Mouse (Mus musculus) fat pad, adult 2 months (tissue): ENCODE results near the gene Etnk2.

Experiments used
- DNase-seq: peaks from one replicate; pipeline ENCODE4 v3.0.0-alpha.2; 2011; ENCODE audit warnings: low read depth, low spot score; ENCODE audit errors: extremely low read depth

Etnk2 gene

DNA sequence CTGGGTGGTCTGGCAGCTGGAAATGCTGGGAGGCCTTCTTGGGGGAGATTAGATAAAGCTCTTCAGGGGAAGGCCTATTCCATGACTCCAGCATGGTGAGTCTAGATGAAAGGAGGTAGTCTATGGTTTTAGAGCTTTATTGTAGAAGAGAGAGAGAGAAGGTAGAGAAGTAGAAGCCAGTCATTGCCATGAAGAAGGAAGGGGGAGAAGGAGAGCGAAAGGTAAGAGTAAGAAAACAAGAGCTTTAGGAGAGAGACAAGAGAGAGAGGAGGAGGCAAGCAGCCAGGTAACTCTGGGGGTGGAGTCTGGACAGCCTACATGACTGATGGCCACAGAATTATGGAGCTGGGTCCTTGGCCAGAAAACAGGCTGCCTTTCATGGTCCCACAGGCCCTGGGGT, 13.2 kb upstream of the Etnk2 start, which contains the start of gene Ren1:
TSS of gene Ren1 (plus strand) at position 301 of the 400 bp plus-strand sequence.
- no peak for DNase-seq

GRCm38 (mm10) chr1:133351762-133352161, 11.6 kb upstream of the Etnk2 start:
- no peak for DNase-seq

- no peak for DNase-seq
Measured at GRCm38 (mm10) chr1:133353371-133353809, 10.0 kb upstream of the Etnk2 start.

- no peak for DNase-seq
Measured at GRCm38 (mm10) chr1:133355469-133355868, 7.9 kb upstream of the Etnk2 start.

- no peak for DNase-seq
Measured at GRCm38 (mm10) chr1:133355912-133356311, 7.5 kb upstream of the Etnk2 start.

DNA sequence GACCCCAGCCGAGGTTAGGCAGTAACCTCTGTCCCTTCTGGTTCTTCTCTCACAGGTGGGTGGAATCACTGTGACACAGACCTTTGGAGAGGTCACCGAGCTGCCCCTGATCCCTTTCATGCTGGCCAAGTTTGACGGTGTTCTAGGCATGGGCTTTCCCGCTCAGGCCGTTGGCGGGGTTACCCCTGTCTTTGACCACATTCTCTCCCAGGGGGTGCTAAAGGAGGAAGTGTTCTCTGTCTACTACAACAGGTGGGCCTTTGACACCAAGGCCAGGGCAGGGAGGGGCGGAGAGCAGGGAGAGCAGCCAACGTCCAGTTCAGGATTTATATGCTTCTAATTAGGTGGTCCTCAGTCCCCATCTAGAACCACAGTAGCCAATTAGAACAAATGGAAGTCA, 7.0 kb upstream of the Etnk2 start:
- no peak for DNase-seq

DNA sequence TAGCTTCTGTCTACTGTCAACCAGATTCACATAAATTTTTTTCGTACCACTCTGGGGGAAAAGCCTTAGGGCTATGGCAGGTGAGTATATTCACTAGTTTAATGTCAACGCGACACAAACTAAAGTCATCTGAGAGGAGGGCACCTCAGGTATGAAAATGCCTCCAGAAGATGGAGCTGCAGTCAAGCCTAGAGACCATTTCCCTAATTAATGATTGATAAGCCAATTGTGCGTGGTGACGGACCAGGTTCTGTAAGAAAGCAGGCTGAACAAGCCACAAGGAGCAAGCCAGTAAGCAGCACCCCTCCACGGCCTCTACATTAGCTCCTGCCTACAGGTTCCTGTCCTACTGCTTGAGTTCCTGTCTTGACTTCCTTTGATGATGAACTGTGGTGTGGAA, 2.4 kb upstream of the Etnk2 start:
- no peak for DNase-seq

DNA sequence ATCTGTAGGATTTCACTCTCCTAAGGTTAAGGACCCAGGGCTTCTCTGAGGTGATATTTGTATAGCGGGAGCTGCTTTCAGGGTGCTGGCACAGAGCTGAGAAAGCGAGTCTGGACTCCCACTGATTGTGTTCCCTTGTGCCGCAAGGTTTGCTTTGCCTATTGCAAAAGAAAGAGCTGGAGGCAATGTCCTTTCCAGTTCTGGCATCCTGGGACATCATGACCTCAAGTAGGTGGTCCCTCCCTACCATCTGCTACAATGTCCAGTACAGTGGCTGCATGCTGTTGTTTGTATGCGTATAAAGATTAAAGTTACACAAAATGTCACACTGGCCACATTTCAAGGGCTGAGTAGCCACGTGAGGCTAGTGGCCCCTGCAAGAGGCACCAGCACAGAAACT, 1.3 kb upstream of the Etnk2 start:
- no peak for DNase-seq

GRCm38 (mm10) chr1:133364022-133364630, 754 bp downstream of the Etnk2 start:
- DNase-seq: no peak

GRCm38 (mm10) chr1:133364890-133365289, 1.5 kb downstream of the Etnk2 start:
- no peak for DNase-seq

DNA sequence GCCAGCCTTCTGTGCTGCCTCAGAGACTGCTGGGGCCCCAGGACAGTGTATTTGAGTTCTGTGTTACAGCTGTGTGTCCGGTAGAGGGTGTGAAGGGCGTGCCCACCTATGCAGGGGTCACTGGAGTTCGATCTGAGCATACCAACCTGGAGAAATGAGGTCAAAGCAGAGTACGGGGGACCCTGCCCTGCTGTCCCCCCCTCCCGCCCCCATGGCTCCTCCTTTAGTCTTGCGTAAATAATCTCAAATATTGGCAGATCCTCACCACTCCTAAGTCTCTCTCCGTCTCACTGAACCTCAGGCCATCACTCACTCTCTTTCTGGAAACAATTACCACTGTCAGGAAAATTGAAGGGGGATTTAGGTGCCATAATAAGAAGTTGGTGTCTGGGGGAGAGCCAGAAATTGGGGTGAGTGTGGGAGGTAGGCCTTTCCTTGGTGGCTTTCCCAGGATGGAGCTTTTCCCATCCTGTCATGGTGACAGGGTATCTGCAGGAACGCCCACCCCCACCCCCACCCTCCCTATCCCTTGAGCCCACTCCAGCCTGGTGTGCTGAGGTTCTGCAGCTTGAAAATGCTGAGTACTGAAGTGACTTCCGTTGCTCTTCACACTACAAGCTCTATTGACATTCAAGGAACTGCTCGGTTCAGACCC, 3.7 kb downstream of the Etnk2 start:
- DNase-seq: no peak

DNA sequence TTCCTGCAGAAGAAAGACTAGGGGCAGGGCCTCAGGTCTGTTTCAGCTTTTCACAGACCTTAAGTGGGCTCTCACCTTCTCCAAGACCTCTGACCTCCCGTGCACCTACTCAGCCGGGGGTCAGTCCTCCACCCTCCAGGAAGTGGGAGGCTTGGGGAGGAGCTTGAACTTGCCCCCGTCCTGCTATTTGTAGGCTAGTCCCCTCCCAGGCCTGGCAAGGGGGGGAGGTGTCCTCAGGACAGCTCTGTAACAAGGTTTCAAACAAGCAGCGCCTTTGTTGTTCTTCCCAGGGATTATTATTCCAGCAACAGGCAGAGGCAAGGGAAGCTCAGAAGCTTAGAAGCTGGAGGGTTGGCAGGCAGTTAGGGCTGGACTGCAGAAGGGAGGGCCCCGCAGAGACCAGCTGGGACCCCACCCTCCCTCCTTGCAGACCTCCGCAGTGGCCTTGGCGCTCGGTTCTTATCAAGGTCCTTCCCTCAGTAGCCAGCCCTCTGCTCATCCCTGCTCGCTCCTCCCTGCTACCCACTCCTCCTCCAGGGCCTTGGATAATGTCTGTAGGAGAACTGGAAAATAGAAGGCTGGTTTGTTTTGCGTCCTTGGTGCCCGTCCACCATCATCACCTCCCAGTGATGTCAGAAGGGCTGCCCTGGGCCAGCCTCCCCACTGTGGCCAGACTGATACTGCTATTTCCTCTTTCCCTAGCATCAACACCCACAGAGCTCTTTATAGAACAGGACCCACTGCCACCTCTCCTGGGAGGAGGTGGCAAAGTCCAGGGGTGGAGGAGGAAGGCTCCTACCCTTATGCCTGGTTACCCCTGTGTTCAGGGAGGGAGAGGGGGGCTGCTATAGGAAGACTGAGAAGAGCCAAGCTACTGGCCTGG, 4.5 kb downstream of the Etnk2 start:
- DNase-seq: no peak

GRCm38 (mm10) chr1:133368644-133369043, 5.3 kb downstream of the Etnk2 start:
- no peak for DNase-seq

- DNase-seq: no peak
Measured at GRCm38 (mm10) chr1:133370352-133370751, 7.0 kb downstream of the Etnk2 start.

DNA sequence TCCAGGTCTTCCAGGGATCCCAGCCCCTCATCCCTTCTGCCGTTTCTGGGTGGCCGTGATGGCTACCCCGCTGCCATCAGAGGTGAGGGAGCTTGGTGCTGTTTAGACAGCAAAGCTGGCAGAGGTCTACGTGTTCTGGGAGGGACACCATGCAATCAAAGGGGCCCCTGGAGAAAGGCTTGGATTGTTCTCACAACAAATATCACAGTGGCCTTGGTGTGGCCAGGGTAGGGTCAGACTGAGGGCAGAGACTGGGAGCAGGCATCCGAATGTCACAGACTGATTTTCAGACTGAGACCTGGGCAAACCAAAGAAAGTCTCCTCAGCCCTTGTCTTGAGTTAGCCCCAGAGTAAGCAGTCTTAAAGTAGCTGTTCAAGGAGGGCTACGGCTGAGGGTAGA, 8.1 kb downstream of the Etnk2 start:
- no peak for DNase-seq

DNA sequence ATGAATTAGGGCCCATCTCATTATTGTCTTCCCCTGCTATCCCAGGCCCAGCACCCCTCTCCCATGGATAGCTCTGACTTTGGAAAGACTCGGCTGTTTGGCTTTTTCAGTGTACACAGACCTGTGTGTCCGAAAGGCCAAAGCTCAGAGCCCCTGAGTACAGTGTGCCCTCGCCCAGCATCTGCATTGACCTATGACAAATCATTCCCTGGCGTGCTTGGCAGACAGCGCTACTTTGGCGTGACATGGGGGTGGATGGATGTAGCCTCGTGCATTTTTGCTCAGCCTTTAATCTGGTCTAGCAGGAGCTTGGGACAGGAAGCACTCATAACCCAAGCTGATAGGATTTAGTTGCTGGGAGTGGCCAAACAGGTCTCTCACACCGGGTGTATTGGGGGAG, 8.7 kb downstream of the Etnk2 start:
- DNase-seq: no peak

- DNase-seq: no peak
Measured at GRCm38 (mm10) chr1:133375696-133376346, 12.4 kb downstream of the Etnk2 start.

DNA sequence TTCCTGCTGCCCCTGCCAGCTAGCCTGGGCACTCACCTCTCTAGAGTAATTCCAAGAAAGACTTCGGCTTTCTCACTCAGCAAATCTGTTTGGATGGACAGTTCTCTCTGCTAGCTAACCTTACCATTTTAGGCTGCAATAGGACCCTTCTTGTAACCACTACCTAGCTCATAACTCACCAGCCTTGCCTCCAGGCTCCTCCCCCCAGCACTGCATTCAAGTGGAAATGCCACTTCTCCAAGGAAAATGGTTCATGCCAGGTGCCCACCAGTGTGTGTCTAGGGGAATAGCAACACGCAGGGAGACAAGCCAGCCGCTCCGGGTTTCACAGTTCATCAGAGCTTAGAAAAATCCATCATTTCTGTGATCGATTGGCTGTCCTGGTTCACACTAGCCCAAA, 14.2 kb downstream of the Etnk2 start:
- no peak for DNase-seq

- DNase-seq: no peak
Measured at GRCm38 (mm10) chr1:133379254-133379985, 16.0 kb downstream of the Etnk2 start.

DNA sequence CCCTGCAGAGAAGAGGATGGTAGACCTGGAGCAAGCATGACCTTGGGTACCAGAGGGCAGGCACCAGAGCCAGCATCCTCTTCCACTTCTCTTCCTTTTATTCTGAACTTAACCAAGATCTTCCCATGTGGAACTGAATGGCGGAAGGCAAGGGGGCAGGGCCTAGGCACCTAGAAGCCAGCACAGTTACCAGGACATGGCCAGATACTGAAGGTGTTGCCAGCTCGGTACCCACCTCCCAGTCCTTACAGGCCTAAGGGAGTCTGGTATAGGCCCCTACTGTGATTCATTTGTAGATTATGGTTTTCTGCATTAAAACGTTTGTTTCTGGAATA, 16.6 kb downstream of the Etnk2 start:
- DNase-seq: no peak
